Mouse (Mus musculus): ENCODE measurements around the gene Abat.
A peak's percentile ranks its signal among the peaks of the same experiment; 100 is the strongest.
"Not testable (repeated sequence)": the region's sequence is repeated elsewhere in the genome, so short reads cannot be mapped to it uniquely, and the experiment has no call there.

The Abat gene

DNA sequence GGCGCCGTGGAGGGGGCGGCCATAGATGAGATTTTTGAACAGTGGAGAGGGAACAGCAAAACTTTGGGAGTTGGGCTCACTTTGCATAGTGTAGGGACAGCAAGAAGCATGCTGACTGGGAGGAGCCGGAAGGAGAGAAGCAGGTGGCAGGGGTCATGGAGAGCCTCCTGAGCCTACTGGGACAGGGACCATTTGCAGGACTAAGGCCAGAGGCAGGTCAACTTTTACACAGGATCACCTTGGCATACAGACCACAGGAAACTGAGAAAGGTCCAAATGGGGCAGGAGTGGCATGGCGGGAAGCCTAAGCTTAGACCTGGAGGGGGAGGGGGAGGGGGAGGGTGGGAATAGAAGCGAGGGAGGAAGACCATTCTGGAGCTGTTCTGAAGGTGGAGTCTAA is 20.2 kb downstream of the Abat start:
- no peak for DNase-seq

- no peak for DNase-seq
These were observed 21.4 kb downstream of the Abat start for GRCm38 (mm10) chr16:8534466-8535200.

- no peak for DNase-seq
These were observed 22.2 kb downstream of the Abat start for GRCm38 (mm10) chr16:8535411-8535810.

GRCm38 (mm10) chr16:8539150-8539865 is 26.1 kb downstream of the Abat start:
- DNase-seq: no peak

DNA sequence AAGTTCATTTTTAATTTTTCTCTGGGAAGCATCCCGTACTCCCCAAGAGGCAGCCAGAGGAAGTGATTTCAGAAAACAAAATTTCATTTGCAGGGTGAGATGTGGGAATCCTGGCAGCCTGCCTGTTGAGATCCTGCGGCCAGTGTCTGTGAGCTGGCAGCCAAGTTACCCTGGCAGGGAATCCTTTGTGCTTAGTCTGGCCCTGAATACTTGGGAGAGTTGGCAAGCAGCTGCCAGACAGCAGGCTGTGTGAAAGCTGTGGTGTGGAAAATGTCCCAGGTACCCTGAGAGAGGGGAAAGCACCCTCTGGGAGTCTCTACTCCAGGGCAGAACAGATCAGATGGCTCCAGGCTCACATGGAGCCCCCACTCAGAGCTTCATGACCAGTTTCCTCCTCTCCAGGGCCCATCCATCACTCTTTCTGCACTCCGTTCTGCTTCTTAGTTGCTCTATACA is 27.7 kb downstream of the Abat start:
- peak; percentile 83 to 84 for DNase-seq

GRCm38 (mm10) chr16:8547836-8548235 is 34.6 kb downstream of the Abat start:
- DNase-seq: no peak

GRCm38 (mm10) chr16:8549506-8549905 is 36.3 kb downstream of the Abat start:
- DNase-seq: no peak

DNA sequence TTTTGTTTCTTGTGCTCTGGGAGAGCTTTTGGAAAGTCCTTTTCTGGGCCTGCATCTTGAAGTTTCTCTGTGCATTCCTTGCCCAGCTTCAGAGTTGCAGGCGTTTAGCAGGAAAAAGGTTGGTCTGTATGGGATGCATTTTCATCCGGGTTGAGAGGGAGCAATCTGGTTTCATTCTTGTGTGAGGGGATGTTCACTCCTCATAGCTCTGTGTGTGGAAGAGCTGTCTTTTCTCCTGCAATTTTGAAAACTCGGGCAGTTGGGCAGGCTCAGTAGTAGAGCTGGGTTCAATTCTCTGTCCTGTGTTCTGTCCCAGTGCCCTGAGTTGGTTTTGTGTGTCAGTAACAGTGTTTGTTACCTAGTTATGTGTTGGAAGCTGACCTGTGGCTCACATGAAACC is 41.1 kb downstream of the Abat start:
- DNase-seq: no peak

DNA sequence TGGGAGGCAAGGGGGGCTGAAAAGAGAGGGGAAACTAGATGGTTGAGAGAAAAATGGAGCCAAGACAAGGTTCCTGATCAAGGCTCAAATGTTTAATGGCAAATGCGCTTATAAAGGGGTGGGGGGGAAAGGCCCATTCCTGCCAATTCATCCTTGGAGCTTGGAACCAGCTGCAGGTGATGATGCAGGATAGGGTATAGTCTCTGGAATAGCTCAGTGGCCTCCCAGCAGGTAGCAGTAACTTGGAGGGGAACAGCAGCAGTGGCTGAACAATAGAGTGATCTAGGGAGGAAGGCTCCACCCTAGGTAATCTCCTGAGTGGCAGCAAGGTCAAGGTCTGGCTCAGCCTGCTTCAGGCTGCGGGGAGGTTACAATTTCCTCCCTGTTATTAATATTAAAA is 41.5 kb downstream of the Abat start:
- not testable (repeated sequence) for DNase-seq

DNA sequence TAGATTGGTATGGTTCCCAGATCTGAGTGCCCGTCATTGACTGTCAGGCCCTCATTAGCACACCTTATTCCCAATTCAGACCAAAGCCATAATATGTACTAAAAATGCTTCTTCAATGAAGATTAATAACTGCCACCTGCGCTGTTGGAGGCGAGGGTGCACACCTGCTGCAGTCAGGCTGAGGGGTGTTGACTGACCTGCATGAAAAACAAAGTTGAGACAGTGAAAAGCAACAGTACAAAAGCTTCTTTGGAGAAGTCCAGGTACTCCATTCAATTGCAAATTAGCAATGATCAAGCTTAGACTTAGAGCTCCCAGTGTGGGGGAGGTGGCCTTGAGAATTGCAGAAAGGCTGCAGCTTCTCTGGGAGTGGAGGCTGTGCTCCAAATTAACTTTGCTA is 42.1 kb downstream of the Abat start:
- not testable (repeated sequence) for DNase-seq

DNA sequence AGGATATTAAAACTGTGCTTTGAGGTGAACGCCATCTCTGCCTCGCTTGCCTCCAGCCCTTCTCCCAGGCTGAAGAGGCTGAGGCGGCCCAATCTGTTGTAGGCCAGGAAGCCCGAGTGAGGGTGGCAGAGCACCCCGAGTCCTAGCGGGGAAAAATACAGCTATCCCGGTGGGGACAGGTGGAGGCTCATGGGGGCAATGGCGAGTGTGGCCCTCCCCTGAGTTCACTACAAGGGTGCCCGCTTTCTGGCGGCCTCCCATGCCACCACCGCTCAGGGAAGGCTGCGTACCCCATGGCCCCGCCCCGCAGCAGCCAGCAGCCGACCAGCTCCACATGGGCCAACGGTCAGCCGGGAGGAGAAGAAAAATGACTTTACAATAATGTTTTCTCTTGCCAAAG is 46.9 kb downstream of the Abat start:
- DNase-seq: no peak

DNA sequence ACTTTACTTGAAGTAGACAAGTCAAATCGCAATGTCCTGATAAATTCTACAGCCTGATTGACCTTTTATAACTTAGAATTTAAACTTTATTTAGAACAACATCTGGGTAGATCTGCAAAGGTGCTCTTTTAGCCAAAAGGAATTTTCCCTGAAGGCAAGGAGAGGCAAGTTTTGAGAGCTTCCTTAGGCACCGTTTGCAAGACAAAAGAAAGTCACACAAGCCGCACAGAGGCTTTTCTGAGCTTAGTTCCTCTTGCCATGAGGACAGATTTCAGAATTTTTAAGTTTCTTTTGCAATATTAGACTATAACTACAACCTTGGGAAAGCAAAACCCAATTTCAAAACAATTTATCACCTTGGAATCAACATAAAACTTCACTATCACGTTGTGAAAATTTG is 47.9 kb downstream of the Abat start:
- DNase-seq: not testable (repeated sequence)

DNA sequence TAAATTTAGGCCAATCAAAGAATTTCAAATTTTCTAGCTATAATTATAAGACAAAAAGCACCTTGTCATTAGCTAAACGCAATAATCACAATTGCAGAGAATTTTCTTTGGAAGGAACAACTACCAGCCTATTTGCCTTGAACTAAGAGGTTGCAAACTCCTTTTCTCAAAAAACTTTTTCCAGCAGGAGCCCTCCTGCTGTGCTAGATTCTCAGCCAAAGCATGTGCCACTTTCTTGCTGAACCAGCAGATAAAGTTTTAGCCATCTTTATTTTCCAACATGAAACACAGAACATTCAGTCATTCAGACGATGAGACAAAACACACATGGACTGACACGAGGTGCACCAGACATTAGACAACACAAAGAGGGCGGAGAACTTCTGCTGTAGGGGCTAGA is 48.6 kb downstream of the Abat start:
- DNase-seq: not testable (repeated sequence)

DNA sequence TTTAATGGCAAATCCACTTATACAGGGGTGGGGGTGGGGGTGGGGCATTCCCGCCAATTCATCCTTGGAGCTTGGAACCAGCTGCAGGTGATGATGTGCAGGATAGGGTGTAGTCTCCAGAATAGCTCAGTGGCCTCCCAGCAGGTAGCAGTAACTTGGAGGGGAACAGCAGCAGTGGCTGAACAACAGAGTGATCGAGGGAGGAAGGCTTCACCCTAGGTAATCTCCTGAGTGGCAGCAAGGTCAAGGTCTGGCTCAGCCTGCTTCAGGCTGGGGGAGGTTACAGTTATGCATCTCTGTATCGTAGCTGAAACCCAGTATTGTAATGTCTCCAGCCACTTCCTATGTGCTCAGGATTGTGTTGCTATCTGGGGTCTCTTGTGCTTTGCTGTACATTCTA is 49.6 kb downstream of the Abat start:
- not testable (repeated sequence) for DNase-seq

DNA sequence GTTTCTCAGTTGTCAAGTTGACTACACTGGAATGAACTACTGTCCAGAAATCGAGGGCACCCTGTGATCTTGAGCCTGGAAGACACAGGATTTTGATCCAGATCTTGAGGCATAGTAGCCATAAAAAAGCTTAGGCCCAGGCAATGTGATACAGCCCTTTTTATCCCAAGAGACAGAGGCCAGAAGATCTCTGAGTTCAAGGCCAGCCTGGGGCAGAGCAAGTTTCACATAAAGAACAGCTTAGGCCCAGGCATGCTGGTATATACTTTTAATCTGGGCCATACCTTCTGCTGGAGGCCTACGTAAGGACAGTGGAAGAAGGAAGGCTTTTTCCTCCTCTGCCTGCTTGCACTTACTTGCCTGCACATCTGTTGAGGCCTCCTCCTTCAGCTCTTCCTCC is 51.6 kb downstream of the Abat start:
- no peak for DNase-seq

DNA sequence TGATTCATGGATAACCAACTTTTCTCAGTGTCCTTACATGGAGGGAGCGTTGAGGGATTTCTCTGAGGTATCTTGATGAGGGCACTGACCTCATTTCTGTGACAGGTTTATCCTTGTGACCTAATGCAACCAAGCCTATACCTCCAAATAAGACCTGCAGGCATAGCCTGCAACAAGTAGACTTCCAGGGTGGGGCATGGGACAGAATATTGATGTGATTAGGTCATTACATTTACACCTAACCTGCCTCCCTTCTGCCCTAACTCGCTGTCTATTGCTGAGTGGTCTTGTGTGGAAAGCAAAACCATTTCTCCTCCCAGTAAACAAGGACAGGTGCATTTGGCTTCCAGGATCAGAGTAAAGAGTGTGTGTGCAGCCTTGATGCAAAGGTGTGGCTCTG is 52.3 kb downstream of the Abat start:
- DNase-seq: no peak

DNA sequence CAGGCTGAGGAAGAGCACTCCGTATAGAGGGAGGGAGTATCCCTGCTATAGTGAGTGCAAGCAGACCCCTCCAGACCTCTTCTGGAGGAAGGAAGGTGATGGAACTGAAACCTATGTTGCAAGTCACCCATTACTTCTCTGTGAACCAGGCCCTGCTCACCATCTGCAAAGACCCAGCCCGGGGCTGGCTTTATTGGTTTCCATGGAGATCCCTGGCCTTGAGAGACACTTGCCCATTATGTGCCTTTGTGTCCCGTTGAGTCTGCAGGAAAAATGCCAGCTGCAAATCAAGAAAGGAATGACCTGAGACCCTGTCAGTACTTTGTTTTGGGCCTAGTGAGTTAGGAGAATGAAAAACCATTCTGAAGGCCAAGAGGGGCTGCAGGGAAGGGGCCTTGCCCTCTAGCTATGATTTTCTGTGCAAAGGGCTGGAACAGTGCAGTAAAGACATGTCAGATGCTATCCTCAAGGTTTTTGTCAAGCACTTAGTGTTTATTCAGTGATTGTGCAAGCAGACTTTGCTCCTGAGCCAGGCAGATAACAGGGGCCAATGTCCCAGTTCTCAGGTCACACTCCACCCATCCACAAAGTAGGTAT is 53.0 kb downstream of the Abat start:
- DNase-seq: no peak

- DNase-seq: no peak
These were observed 55.7 kb downstream of the Abat start for GRCm38 (mm10) chr16:8568881-8569280.

- DNase-seq: no peak
These were observed 57.1 kb downstream of the Abat start for GRCm38 (mm10) chr16:8570336-8570735.

- DNase-seq: no peak
These were observed 57.8 kb downstream of the Abat start for GRCm38 (mm10) chr16:8570901-8571615.

- DNase-seq: no peak
These were observed 59.8 kb downstream of the Abat start for GRCm38 (mm10) chr16:8573041-8573440.

DNA sequence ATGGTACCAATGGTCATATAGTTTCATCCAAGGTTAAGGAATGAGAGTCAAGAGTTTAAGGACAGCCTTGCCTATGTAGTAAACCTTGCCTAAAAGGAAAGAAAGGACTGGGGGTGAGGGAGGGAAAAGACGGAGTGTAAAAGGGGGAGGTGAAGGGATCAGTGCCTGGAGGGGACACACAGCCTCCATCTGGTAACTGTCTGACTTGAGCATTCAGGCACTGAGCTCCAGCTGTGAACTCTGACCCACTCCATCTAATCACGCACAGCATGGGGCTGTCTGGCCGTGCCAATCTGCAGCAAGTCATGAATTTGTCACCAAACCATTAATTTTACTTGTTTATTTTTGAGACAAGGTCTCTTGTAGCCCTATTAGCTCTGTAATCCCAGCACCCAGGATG is 60.5 kb downstream of the Abat start:
- no peak for DNase-seq

- DNase-seq: no peak
These were observed 61.1 kb downstream of the Abat start for GRCm38 (mm10) chr16:8574316-8574715.
